Mouse (Mus musculus): ENCODE measurements around the gene Tst.
A peak's percentile ranks its signal among the peaks of the same experiment; 100 is the strongest.

- TF ChIP-seq POLR2AphosphoS2 (IDR thresholded peaks at IDR 0.05; ENCODE audit: insufficient read length, low read depth), result no peak
- TF ChIP-seq POLR2A (IDR thresholded peaks at IDR 0.05; ENCODE audit: insufficient read length, low read depth), result no peak
- peak; percentile 54 for TF ChIP-seq TCF12 (IDR thresholded peaks at IDR 0.05; ENCODE audit: insufficient read depth, poor library complexity, severe bottlenecking)
- TF ChIP-seq MAX (IDR thresholded peaks at IDR 0.05; ENCODE audit: low read depth), result no peak
- TF ChIP-seq E2F4 (IDR thresholded peaks at IDR 0.05; ENCODE audit: insufficient read depth), result no peak
Measured at GRCm38 (mm10) chr15:78436380-78437192, 30.9 kb upstream of the Tst start.
